Mouse (Mus musculus): ENCODE data around the gene Lmo7. TPM values are rescaled to one million over a fixed set of nuclear protein-coding genes. Genes with fewer than 3 reads are reported as not detected.

Gene Lmo7
- polyA plus RNA-seq, 1 experiment = not detected

DNA sequence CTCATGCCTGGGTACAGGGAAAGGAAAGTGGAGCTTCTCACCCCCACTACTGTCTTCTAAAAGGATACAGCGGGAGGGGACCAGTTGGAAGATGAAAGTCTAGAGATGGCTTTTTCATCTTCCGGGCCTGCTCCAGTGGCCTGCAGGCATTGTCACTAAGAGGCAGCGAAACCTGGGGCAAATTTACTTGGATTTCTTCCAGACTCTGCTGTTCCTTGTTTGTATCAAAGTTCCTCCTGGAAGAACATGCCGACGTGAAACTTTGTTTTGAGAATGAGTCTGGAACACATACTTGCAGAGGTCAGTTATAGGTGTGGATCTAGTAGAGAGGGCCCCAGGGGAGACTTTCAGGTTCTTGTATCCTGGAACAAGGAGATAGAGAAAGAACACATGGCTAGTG, 41.6 kb downstream of the Lmo7 start:
- TF ChIP-seq GATA1 (IDR thresholded peaks at IDR 0.05; ENCODE audit: low read length) = no peak

DNA sequence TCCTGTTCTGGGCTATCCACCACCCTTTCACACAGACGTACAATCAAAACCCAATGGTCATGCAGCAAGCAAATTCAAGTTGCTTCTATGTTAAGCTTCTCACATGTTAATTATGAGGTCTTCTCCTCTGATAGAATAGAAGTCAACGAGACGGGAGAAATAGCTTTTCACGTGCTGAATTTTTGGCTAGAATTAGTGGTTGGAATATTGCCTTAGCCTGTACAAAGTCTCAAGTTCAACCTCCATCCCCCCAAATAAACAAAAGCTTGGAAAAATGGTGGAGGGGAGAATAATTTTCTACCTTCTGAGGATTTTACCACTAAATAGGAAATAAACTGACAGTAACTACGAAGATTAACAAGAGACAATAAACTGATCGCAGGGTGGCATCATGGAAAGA, 42.0 kb downstream of the Lmo7 start:
- no peak for TF ChIP-seq GATA1 (IDR thresholded peaks at IDR 0.05; ENCODE audit: low read length)

DNA sequence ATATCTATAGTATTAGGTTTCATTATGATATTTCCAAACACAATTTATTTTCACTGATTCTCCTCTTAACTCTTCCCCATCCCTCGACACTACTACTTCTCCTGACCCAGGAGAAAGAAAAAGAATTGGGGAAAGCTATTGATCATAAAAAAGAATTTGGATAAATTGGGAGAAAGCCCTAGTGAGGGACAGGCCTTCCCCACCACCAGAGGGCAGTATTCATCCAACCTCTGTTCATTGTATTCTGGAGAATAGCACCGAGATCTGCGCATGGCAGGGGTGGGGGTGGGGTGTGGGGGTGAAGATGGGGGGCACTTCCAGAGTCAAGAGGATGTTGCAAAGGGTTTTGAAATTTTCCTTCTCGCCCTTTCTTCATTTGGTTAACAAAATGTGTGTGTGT, 44.9 kb downstream of the Lmo7 start:
- no peak for TF ChIP-seq GATA1 (IDR thresholded peaks at IDR 0.05; ENCODE audit: low read length)

DNA sequence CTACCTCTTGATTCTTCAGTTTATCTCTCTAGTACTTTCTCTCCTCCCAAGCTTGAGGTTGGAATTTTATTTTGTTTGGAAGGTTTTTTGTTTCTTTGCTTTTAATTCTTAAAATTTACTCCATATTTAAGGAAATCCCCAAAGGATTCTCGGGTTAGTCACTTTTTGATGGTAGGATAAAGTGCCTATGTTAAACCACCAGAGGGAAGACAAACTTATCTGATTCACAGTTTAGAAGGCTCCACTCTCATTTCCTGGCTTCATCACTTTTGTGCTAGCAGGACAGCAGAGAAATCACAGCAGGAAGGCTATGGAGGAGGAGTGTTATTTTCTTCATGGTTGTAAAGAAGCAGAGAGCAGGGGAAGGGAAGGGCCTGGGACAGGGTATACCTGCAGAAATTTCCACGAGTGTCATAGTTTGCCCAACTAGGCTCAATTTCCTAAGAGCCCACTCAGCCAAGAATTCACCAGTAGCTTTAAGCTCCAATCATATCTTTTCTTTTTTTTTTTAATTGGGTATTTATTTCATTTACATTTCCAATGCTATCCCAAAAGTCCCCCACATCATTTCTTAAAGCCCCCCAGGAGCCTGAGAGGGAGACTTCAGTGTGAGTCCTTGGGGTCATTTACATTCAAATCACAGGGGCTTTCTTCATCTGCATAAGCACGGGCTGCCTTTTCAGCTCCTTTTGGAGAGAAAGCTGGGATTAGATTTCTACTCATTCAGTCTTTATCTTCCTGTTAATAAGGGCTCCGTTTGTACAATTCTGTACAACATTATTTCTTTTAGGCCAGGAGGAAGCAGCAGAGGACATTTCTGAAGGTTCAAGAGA, 46.8 kb downstream of the Lmo7 start:
- TF ChIP-seq GATA1 (IDR thresholded peaks at IDR 0.05; ENCODE audit: low read length) = no peak

GRCm38 (mm10) chr14:101777129-101777493, 47.4 kb downstream of the Lmo7 start:
- TF ChIP-seq GATA1 (IDR thresholded peaks at IDR 0.05; ENCODE audit: low read length) = no peak

GRCm38 (mm10) chr14:101778426-101778825, 48.7 kb downstream of the Lmo7 start:
- TF ChIP-seq GATA1 (IDR thresholded peaks at IDR 0.05; ENCODE audit: low read length) = no peak

DNA sequence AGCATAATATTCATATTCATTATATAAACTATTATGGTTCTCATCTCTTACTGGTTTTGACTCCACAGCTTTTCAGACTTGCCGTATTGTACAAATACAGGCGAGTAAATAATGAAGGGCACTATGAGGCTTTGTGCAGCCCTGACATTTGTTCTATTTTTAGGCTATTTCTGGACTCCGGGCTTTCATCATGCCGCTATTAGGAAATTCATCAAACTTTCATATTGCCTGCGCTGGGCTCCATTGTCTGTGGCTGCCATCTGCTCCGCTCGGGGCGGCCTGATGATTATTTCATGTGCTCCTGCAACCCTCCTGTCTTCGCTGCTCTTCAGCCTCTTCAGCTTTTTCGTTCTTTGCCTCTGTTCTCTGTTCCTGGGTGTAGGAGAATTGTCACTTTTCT, 50.3 kb downstream of the Lmo7 start:
- TF ChIP-seq GATA1 (IDR thresholded peaks at IDR 0.05; ENCODE audit: low read length) = no peak

DNA sequence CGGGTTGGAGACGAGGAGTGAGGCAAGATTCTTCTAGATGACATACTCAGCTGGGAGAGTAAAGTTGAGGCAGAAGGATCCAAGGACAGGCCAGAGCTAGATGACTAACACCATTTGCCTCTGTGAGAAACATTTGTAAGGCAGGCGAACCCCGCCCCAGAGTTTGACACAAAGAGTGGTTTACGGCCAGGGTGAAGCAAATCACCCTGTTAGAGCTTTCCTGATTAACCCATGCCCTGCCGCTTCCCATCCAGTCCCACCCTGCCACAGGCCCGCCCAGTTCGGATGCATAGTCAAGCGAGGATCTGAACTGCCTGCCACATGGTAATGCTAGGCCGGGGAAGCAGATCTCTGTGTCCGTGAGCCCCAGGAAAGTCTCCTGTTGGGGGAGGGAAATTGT, 51.5 kb downstream of the Lmo7 start:
- TF ChIP-seq GATA1 (IDR thresholded peaks at IDR 0.05; ENCODE audit: low read length) = no peak

DNA sequence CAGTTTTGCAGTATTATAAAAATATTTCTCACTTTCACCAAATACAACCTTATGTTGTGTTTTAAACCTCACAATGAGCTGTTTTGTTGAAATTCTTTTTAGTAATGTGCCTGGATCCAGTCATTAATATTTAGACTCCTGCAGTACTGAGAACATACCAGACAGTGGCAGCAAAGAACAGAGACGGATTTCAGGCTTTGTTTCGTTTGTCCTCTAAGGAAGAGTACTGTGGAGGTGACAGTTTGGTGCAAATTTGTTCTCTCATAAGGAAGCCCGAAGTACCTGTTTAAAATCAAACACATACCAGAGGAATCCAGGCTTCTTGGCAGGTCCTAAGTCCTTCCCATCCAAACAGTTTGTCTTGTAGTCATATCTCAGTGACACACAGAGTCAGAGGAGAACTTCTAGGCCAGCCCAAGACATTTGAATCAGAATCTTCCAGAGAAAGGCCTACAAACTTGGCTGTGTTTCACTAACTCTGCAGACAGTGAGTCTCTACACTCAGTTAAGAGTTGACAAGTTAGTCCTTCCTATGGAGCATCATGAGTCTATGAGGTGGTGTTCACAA, 52.3 kb downstream of the Lmo7 start:
- TF ChIP-seq GATA1 (IDR thresholded peaks at IDR 0.05; ENCODE audit: low read length) = no peak

DNA sequence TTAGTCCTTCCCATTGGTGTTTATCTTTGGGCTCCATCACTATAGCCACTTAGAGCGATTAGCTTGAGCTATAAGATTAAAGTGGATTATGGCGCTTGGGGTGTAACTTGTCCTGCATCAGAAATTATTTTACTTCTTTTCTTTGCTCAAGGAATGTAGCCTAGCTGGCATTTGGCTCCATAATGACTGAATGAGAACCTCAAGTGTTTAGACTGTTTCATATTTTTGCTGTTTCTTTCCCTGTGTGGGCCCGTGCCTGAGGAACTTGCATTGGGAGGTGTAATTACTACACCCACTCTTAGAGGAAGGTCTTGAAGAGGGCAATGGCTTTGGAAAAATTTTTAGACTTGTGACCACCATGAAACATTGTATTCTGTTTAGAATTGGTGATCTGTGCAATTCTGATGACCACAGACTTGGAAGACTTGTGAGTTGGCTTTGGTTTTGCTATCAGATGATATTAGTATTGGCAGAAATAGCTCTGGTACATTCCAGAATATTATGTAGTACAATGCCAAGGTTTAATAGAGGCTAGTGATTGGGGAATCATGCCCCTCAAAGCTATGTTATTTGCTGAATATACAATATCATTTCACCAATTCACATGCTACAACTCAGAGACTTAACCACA, 54.7 kb downstream of the Lmo7 start:
- no peak for TF ChIP-seq GATA1 (IDR thresholded peaks at IDR 0.05; ENCODE audit: low read length)

GRCm38 (mm10) chr14:101787903-101788302, 58.1 kb downstream of the Lmo7 start:
- no peak for TF ChIP-seq GATA1 (IDR thresholded peaks at IDR 0.05; ENCODE audit: low read length)

GRCm38 (mm10) chr14:101788475-101788874, 58.7 kb downstream of the Lmo7 start:
- no peak for TF ChIP-seq GATA1 (IDR thresholded peaks at IDR 0.05; ENCODE audit: low read length)

DNA sequence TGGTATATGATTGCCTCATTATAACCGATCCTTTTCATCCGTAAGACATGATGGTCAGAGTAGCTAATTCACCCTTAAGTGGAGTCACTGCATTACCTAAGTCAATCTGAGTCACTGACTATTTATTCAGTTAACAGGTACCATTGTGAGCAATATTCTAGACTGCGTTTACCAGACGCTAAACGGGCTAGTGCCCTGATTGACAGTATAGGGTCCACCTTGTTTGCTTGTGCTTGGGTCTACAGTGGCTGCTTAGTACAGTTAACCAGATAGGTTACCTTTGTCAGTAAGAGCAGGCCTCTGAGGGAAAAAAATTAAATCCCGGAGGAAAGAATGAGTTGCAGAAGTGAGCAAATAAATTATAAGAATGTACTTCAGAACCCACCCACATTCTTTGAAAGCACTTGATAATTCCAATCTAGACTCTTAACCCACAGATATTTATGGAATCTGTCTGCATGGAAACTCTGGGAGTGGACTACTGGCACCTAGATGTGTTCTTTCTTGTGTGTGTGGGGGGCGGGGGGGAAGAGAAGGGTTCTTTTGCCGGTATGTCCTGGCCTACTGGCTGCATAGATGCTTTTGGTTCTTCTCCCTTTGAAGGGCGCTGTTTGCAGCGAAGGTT, 64.9 kb downstream of the Lmo7 start:
- TF ChIP-seq GATA1 (IDR thresholded peaks at IDR 0.05; ENCODE audit: low read length) = no peak

GRCm38 (mm10) chr14:101797930-101798500, 68.3 kb downstream of the Lmo7 start:
- no peak for TF ChIP-seq GATA1 (IDR thresholded peaks at IDR 0.05; ENCODE audit: low read length)

- no peak for TF ChIP-seq GATA1 (IDR thresholded peaks at IDR 0.05; ENCODE audit: low read length)
Observed at GRCm38 (mm10) chr14:101798766-101799165, 69.0 kb downstream of the Lmo7 start.

DNA sequence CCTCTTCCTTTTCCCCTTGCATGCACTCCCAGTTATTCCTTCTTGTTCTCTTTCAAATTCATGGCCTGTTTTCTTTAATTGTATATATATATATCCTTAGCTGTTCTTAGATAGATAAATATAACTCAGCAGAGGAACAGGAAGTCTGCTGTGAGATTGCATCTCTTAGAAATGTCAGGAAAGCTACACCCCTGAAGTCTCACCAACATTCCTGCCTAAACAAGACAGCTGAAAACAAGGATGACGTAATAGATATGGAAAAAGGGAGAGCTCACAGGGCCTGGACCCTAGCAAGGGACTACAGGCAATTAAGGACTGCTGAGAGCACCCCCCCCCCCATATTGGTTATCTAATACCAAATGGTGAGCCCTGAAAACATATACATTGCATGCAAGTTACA, 71.9 kb downstream of the Lmo7 start:
- no peak for TF ChIP-seq GATA1 (IDR thresholded peaks at IDR 0.05; ENCODE audit: low read length)
